Mouse (Mus musculus) heart, adult 2 months (tissue): ENCODE results near the gene Rasa3. TPM values are rescaled to one million over a fixed set of nuclear protein-coding genes. Genes with fewer than 3 reads are reported as not detected.
A peak's percentile ranks its signal among the peaks of the same experiment; 100 is the strongest.

Experiments used
- DNase-seq, 2 experiments: peaks; one replicate each; pipeline ENCODE4 v3.0.0; 2021
- H3K27ac ChIP-seq: fragments of 200-600 bp; 2 replicates; pipeline ENCODE4 v1.8.1; 2022
- H3K27me3 ChIP-seq: fragments of 200-500 bp; 2 replicates; pipeline ENCODE4 v1.6.1; 2012; ENCODE audit warnings: mild to moderate bottlenecking, low read length, inconsistent platforms, mixed read lengths; ENCODE audit not compliant: control insufficient read depth, insufficient read depth
- H3K36me3 ChIP-seq: fragments of 200-500 bp; 2 replicates; pipeline ENCODE4 v1.6.1; 2012; ENCODE audit warnings: low read length, inconsistent platforms; ENCODE audit not compliant: control insufficient read depth, insufficient read depth
- H3K4me1 ChIP-seq: fragments of 200-500 bp; 2 replicates; pipeline ENCODE4 v1.6.1; 2011; ENCODE audit warnings: low read length; ENCODE audit not compliant: control insufficient read depth, insufficient read depth
- H3K4me3 ChIP-seq: fragments of 200-600 bp; 2 replicates; pipeline ENCODE4 v1.8.1; 2022
- H3K79me2 ChIP-seq: fragments of 200-500 bp; replicated peaks from 2 replicates; pipeline ENCODE4 v1.6.1; 2012; ENCODE audit warnings: mild to moderate bottlenecking, inconsistent platforms, low read length, moderate library complexity, mixed read lengths; ENCODE audit not compliant: control insufficient read depth, insufficient read depth
- H3K9ac ChIP-seq: fragments of 200-500 bp; 2 replicates; pipeline ENCODE4 v1.6.1; 2012; ENCODE audit warnings: low read depth, mild to moderate bottlenecking, control low read depth, inconsistent platforms, low read length, mixed read lengths
- CTCF ChIP-seq: fragments of 200-600 bp; IDR thresholded peaks from 2 replicates; pipeline ENCODE4 v1.8.1; 2022; ENCODE audit warnings: antibody characterized with exemption, mild to moderate bottlenecking, moderate library complexity
- EP300 ChIP-seq: fragments of 200-500 bp; IDR thresholded peaks from 2 replicates; pipeline ENCODE4 v1.6.1; 2011; ENCODE audit warnings: low read depth, low read length, control low read depth; ENCODE audit not compliant: insufficient read depth
- POLR2A ChIP-seq: fragments of 200-500 bp; IDR thresholded peaks from 2 replicates; pipeline ENCODE4 v1.6.1; 2011; ENCODE audit warnings: mild to moderate bottlenecking, low read depth, low read length, control low read depth; ENCODE audit not compliant: insufficient read depth
- WGBS: fragments of 180-500 bp; shearing (Covaris S2); methylation state at CpG from one replicate; pipeline ENCODE4 v1.1.7; 2018; 5-methylcytosine and 5-hydroxymethylcytosine counted together
- intact Hi-C: fragments of 180-260 bp; cut with DNase I; formaldehyde crosslinking; loops from one replicate; pipeline ENCODE4 v1.15.1; 2025
- polyA plus RNA-seq: library from polyadenylated mRNA; depleted of rRNA; stranded (reverse); fragments of >200 nt; gene quantifications from 2 replicates; pipeline ENCODE4 v1.2.3, GENCODE M21; 2012
- total RNA-seq, 2 experiments: library from RNA; stranded (reverse); gene quantifications; 2 replicates each; pipeline ENCODE4 v1.2.3; 2021

Gene Rasa3
- total and polyA plus RNA-seq, 3 experiments, result 14.6 to 16.9 (median 16.5) TPM

- no peaks in the 10 kb centered on the region for H3K79me2 ChIP-seq
- TF ChIP-seq EP300, result no peak
- TF ChIP-seq CTCF, result no peak
- TF ChIP-seq POLR2A, result no peak
- intact Hi-C loops, result no loop called here
- WGBS, result 87% methylated on average over 8 of the region's 8 CpGs
- H3K9ac ChIP-seq, result no peak overlapping the region
- no peak for DNase-seq
- H3K27me3 ChIP-seq, result no peaks in the 10 kb centered on the region
- H3K4me3 ChIP-seq, result no peak overlapping the region
- H3K27ac ChIP-seq, result no peak overlapping the region
- H3K4me1 ChIP-seq, result no peaks in the 10 kb centered on the region
- H3K36me3 ChIP-seq, result no peaks in the 10 kb centered on the region
These were observed 92.8 kb downstream of the Rasa3 start for GRCm38 (mm10) chr8:13584652-13585051.

- no peaks in the 10 kb centered on the region for H3K4me1 ChIP-seq
- 97% methylated on average over 6 of the region's 6 CpGs for WGBS
- no peaks in the 10 kb centered on the region for H3K79me2 ChIP-seq
- DNase-seq, result no peak
- H3K36me3 ChIP-seq, result no peaks in the 10 kb centered on the region
- no peak overlapping the region for H3K9ac ChIP-seq
- intact Hi-C loops, result no loop called here
- no peaks in the 10 kb centered on the region for H3K27me3 ChIP-seq
- no peak for TF ChIP-seq EP300
- no peak for TF ChIP-seq POLR2A
- no peak for TF ChIP-seq CTCF
- no peak overlapping the region for H3K27ac ChIP-seq
- H3K4me3 ChIP-seq, result no peak overlapping the region
These were observed 99.5 kb downstream of the Rasa3 start for GRCm38 (mm10) chr8:13577869-13578268.

- Histone ChIP-seq H3K27me3 (no peaks in the 10 kb centered on the region), H3K27ac (no peak overlapping the region), H3K36me3 (no peaks in the 10 kb centered on the region), H3K4me3 (no peak overlapping the region), H3K79me2 (no peaks in the 10 kb centered on the region), H3K4me1 (no peaks in the 10 kb centered on the region), H3K9ac (no peak overlapping the region)
- no peak for DNase-seq
- intact Hi-C loops, result no loop called here
- TF ChIP-seq POLR2A (no peak), CTCF (no peak), EP300 (no peak)
- 93% methylated on average over 11 of the region's 11 CpGs for WGBS
These were observed 105.4 kb downstream of the Rasa3 start for GRCm38 (mm10) chr8:13571999-13572398.

GRCm38 (mm10) chr8:13562118-13562517, 115.3 kb downstream of the Rasa3 start, which contains the start of gene 1700029H14Rik:
Gene 1700029H14Rik, minus strand, starts transcription at chr8:13562461.
- intact Hi-C loops, result no loop called here

GRCm38 (mm10) chr8:13557526-13557925, 119.9 kb downstream of the Rasa3 start:
- H3K36me3 ChIP-seq, result no peaks in the 10 kb centered on the region
- no peak overlapping the region for H3K27ac ChIP-seq
- H3K9ac ChIP-seq, result no peak overlapping the region
- TF ChIP-seq POLR2A, result no peak
- TF ChIP-seq CTCF, result no peak
- no peak for TF ChIP-seq EP300
- H3K27me3 ChIP-seq, result no peaks in the 10 kb centered on the region
- no peak for DNase-seq
- no peaks in the 10 kb centered on the region for H3K79me2 ChIP-seq
- peaks cover 1% of the 10 kb centered on the region; the same call in 1 of the 2 replicates for H3K4me1 ChIP-seq
- intact Hi-C loops, result no loop called here
- H3K4me3 ChIP-seq, result no peak overlapping the region
- WGBS, result 60% methylated on average over 2 of the region's 2 CpGs

More at GRCm38 (mm10) chr8:13562118-13562517, 115.3 kb downstream of the Rasa3 start, which contains the start of gene 1700029H14Rik:
- Histone ChIP-seq H3K9ac (no peak within 1 kb of the TSS), H3K4me1 (peaks cover 1% of the 10 kb centered on the region; the same call in 1 of the 2 replicates), H3K27me3 (no peaks in the 10 kb centered on the region), H3K4me3 (no peak within 1 kb of the TSS), H3K27ac (no peak within 1 kb of the TSS), H3K79me2 (no peaks in the 10 kb centered on the region), H3K36me3 (no peaks in the 10 kb centered on the region)
- TF ChIP-seq CTCF (peak; percentile 28), POLR2A (no peak)
- WGBS, result 19% methylated on average over 13 of the region's 13 CpGs
- peak; percentile 23 to 34 for DNase-seq

- no peaks in the 10 kb centered on the region for H3K79me2 ChIP-seq
- no peak overlapping the region for H3K4me3 ChIP-seq
- H3K9ac ChIP-seq, result no peak overlapping the region
- no peaks in the 10 kb centered on the region for H3K27me3 ChIP-seq
- TF ChIP-seq EP300 (no peak), POLR2A (no peak), CTCF (no peak)
- no peak overlapping the region for H3K27ac ChIP-seq
- H3K36me3 ChIP-seq, result no peaks in the 10 kb centered on the region
- DNase-seq, result no peak
- peaks cover 9% of the 10 kb centered on the region for H3K4me1 ChIP-seq
- WGBS, result 92% methylated on average over 6 of the region's 6 CpGs
- intact Hi-C loops, result loop anchor here (2.0 to 5.0 kb wide), 4 partner anchors 45 to 201 kb away; partner anchors contain the start of gene Rasa3
These were observed 125.9 kb downstream of the Rasa3 start for GRCm38 (mm10) chr8:13551574-13551830.
